Mouse (Mus musculus): ENCODE measurements around the gene Phtf2. TPM values are rescaled to one million over a fixed set of nuclear protein-coding genes. Genes with fewer than 3 reads are reported as not detected.
"Not testable (repeated sequence)": the region's sequence is repeated elsewhere in the genome, so short reads cannot be mapped to it uniquely, and the experiment has no call there.

Phtf2 gene
- polyA plus RNA-seq, 1 experiment: 14.1 TPM

GRCm38 (mm10) chr5:20751696-20752095 is 130.2 kb downstream of the Phtf2 start:
- Histone ChIP-seq H3K27ac (ENCODE audit: insufficient read depth, low read depth, low read length) (no peak overlapping the region), H3K4me1 (ENCODE audit: control insufficient read depth, insufficient read depth, low read length) (peaks cover 10% of the 10 kb centered on the region), H3K4me3 (ENCODE audit: insufficient read depth, low read length) (no peak overlapping the region)
- TF ChIP-seq POLR2A (IDR thresholded peaks at IDR 0.05; ENCODE audit: borderline replicate concordance, low read depth, low read length): no peak
- no peak for TF ChIP-seq CTCF (IDR thresholded peaks at IDR 0.05; ENCODE audit: low read depth, low read length)

DNA sequence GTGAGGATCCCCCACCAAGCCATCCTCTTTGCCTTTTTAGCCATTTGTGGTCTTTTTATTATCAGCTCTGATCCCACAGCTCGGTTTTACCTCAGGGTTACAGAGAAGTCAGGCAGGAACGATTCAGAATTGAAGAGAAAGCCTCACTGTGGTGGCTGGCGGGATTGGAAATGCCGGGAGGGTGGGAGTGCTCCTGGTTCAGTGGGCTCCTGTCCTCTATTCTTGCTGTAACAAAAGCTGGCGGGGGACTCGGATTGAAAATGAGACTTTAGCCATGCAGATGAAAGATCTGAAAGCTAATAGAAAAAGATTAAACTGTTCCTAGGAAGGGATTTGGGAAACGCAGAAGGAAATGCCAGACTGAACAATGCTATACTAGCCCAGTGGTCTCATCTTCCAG is 130.9 kb downstream of the Phtf2 start:
- Histone ChIP-seq H3K4me1 (ENCODE audit: control insufficient read depth, insufficient read depth, low read length) (peaks cover 10% of the 10 kb centered on the region), H3K27ac (ENCODE audit: insufficient read depth, low read depth, low read length) (no peak overlapping the region), H3K4me3 (ENCODE audit: insufficient read depth, low read length) (no peak overlapping the region)
- no peak for TF ChIP-seq POLR2A (IDR thresholded peaks at IDR 0.05; ENCODE audit: borderline replicate concordance, low read depth, low read length)
- TF ChIP-seq CTCF (IDR thresholded peaks at IDR 0.05; ENCODE audit: low read depth, low read length): no peak

DNA sequence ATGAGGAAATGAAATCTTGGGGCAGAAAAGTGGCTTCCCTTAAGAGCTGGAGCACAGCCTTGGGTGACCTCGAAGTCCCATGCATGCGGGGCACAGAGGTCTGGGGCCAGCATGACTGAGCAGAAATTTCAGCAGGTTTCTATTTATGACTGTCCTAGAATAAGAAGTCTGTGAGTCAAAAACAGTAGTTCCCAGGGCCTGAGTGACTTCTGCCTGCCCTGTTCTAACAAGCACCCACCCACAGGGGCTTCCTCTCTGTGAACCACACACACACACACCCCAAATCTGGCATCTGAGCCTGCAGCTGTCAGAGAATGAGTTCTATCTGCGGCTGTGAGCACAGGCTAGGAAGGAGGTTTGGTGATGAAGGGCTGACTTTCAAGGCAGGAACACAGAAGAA is 132.4 kb downstream of the Phtf2 start:
- Histone ChIP-seq H3K4me1 (ENCODE audit: control insufficient read depth, insufficient read depth, low read length) (peaks cover 10% of the 10 kb centered on the region), H3K27ac (ENCODE audit: insufficient read depth, low read depth, low read length) (0 out of 2 replicates have a peak overlapping the region, but pooled peaks have one; percentile 17), H3K4me3 (ENCODE audit: insufficient read depth, low read length) (no peak overlapping the region)
- TF ChIP-seq POLR2A (IDR thresholded peaks at IDR 0.05; ENCODE audit: borderline replicate concordance, low read depth, low read length) (no peak), CTCF (IDR thresholded peaks at IDR 0.05; ENCODE audit: low read depth, low read length) (no peak)

DNA sequence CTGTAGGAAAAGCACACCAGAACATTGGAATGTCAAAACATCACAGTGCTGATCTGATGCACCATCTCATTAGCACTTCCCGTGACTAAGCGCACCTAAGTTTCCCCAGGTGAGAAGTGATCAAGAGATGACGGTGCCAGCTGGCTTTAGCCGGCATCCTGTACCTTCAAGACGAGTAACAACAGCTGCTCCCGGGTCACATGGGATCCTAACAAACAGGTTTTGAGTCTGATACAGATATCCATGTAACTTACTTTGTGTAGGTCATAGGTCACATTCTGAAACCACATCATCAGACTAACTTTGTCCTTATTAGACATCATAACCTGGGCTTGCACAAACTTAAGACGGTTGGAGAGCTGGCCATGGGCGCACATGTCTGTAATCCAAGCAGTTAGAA is 133.1 kb downstream of the Phtf2 start:
- H3K27ac ChIP-seq (ENCODE audit: insufficient read depth, low read depth, low read length): no peak overlapping the region
- TF ChIP-seq CTCF (IDR thresholded peaks at IDR 0.05; ENCODE audit: low read depth, low read length): no peak
- no peak for TF ChIP-seq POLR2A (IDR thresholded peaks at IDR 0.05; ENCODE audit: borderline replicate concordance, low read depth, low read length)
- H3K4me1 ChIP-seq (ENCODE audit: control insufficient read depth, insufficient read depth, low read length): peaks cover 10% of the 10 kb centered on the region
- no peak overlapping the region for H3K4me3 ChIP-seq (ENCODE audit: insufficient read depth, low read length)

DNA sequence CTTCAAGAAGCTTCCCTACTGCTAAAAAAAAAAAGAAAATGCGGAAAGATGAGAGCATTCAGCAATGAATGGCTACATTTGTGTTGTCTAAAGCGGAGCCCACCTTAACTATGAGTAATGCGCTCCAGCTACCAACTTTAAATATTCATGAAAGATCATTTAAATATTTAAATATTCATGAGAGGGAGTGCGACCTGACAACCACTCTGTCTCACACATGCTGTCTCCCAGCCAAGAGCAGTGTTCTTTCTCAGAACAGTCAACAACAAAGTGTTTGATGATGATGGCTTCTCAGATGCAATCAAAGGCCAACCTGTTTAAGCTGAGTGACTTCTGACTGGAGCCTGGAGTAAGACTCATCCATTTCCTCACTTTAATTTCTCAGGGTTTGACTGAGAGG is 133.8 kb downstream of the Phtf2 start:
- Histone ChIP-seq H3K4me1 (ENCODE audit: control insufficient read depth, insufficient read depth, low read length) (peaks cover 10% of the 10 kb centered on the region), H3K27ac (ENCODE audit: insufficient read depth, low read depth, low read length) (no peak overlapping the region), H3K4me3 (ENCODE audit: insufficient read depth, low read length) (no peak overlapping the region)
- TF ChIP-seq CTCF (IDR thresholded peaks at IDR 0.05; ENCODE audit: low read depth, low read length) (no peak), POLR2A (IDR thresholded peaks at IDR 0.05; ENCODE audit: borderline replicate concordance, low read depth, low read length) (no peak)

DNA sequence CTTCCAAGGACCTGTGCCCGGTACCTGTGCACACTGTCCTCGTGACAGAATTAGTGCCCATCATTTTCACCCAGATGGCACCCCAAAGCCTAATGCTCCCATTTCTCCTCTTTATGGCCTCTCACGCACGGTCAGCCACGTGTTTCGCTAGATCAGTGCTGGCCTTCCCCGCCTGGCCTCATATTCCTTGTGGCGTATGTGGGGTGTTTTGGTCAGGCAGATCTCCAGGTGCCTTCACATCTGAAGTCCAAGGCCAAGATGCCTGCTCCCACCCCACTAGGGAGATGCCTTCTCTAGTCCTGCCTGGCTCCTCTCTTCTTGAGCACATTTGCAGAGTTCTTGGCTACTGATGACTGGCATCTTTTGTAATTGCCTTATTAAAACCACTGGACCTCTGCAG is 140.0 kb downstream of the Phtf2 start:
- Histone ChIP-seq H3K27ac (ENCODE audit: insufficient read depth, low read depth, low read length) (no peak overlapping the region), H3K4me3 (ENCODE audit: insufficient read depth, low read length) (no peak overlapping the region), H3K4me1 (ENCODE audit: control insufficient read depth, insufficient read depth, low read length) (no peaks in the 10 kb centered on the region)
- no peak for TF ChIP-seq POLR2A (IDR thresholded peaks at IDR 0.05; ENCODE audit: borderline replicate concordance, low read depth, low read length)
- TF ChIP-seq CTCF (IDR thresholded peaks at IDR 0.05; ENCODE audit: low read depth, low read length): no peak

GRCm38 (mm10) chr5:20741193-20741592 is 140.7 kb downstream of the Phtf2 start:
- Histone ChIP-seq H3K27ac (ENCODE audit: insufficient read depth, low read depth, low read length) (no peak overlapping the region), H3K4me3 (ENCODE audit: insufficient read depth, low read length) (no peak overlapping the region), H3K4me1 (ENCODE audit: control insufficient read depth, insufficient read depth, low read length) (no peaks in the 10 kb centered on the region)
- no peak for TF ChIP-seq CTCF (IDR thresholded peaks at IDR 0.05; ENCODE audit: low read depth, low read length)
- TF ChIP-seq POLR2A (IDR thresholded peaks at IDR 0.05; ENCODE audit: borderline replicate concordance, low read depth, low read length): no peak

- H3K27ac ChIP-seq (ENCODE audit: insufficient read depth, low read depth, low read length): no peak overlapping the region
- H3K4me3 ChIP-seq (ENCODE audit: insufficient read depth, low read length): no peak overlapping the region
- no peak for TF ChIP-seq POLR2A (IDR thresholded peaks at IDR 0.05; ENCODE audit: borderline replicate concordance, low read depth, low read length)
- TF ChIP-seq CTCF (IDR thresholded peaks at IDR 0.05; ENCODE audit: low read depth, low read length): no peak
- no peaks in the 10 kb centered on the region for H3K4me1 ChIP-seq (ENCODE audit: control insufficient read depth, insufficient read depth, low read length)
These were observed 143.1 kb downstream of the Phtf2 start for GRCm38 (mm10) chr5:20738795-20739194.

DNA sequence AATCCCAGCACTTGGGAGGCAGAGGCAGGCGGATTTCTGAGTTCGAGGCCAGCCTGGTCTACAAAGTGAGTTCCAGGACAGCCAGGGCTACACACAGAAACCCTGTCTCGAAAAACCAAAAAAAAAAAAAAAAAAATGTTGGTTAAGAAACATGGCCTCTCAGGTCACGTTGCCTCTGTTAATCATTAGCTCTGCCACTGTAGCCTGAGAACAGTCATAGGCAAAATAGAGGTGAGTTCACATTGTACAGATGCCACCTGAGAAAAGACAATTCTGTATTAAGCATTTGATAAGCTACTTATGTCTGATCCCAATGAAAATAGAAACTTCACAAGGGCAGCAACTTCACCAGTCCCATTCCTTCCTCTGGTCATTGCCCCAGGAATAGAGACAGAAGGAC is 158.7 kb downstream of the Phtf2 start:
- not testable (repeated sequence) for H3K4me1 ChIP-seq (ENCODE audit: control insufficient read depth, insufficient read depth, low read length)

GRCm38 (mm10) chr5:20720201-20720900 is 161.6 kb downstream of the Phtf2 start:
- H3K27ac ChIP-seq (ENCODE audit: insufficient read depth, low read depth, low read length): no peak overlapping the region
- no peaks in the 10 kb centered on the region for H3K4me1 ChIP-seq (ENCODE audit: control insufficient read depth, insufficient read depth, low read length)
- no peak overlapping the region for H3K4me3 ChIP-seq (ENCODE audit: insufficient read depth, low read length)
- TF ChIP-seq POLR2A (IDR thresholded peaks at IDR 0.05; ENCODE audit: borderline replicate concordance, low read depth, low read length): no peak
- TF ChIP-seq CTCF (IDR thresholded peaks at IDR 0.05; ENCODE audit: low read depth, low read length): no peak

More for the DNA sequence above, 158.7 kb downstream of the Phtf2 start:
- not testable (repeated sequence) for H3K4me3 ChIP-seq (ENCODE audit: insufficient read depth, low read length); H3K27ac ChIP-seq (ENCODE audit: insufficient read depth, low read depth, low read length)

DNA sequence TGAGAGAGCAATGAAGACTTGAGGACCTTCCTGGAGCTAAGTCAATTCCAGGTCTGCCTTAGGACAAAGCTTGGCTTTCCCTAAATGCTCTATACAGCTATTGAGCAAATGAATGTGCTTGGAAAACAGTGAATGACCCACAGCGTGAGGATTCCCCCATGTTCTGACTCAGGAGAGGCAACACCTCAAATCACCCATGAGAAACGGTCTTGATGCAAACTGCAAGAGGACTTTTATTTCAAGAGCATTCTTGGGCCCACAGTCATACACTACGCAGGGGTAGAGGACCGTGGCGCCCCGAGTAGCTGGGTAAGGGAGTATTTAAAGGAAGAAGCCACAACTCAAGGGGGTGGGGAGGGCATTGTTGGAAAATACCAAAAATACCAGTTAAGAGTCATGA is 165.9 kb downstream of the Phtf2 start:
- H3K4me1 ChIP-seq (ENCODE audit: control insufficient read depth, insufficient read depth, low read length); H3K27ac ChIP-seq (ENCODE audit: insufficient read depth, low read depth, low read length); H3K4me3 ChIP-seq (ENCODE audit: insufficient read depth, low read length): not testable (repeated sequence)

GRCm38 (mm10) chr5:20714619-20715018 is 167.3 kb downstream of the Phtf2 start:
- not testable (repeated sequence) for H3K4me1 ChIP-seq (ENCODE audit: control insufficient read depth, insufficient read depth, low read length); H3K27ac ChIP-seq (ENCODE audit: insufficient read depth, low read depth, low read length); H3K4me3 ChIP-seq (ENCODE audit: insufficient read depth, low read length)

DNA sequence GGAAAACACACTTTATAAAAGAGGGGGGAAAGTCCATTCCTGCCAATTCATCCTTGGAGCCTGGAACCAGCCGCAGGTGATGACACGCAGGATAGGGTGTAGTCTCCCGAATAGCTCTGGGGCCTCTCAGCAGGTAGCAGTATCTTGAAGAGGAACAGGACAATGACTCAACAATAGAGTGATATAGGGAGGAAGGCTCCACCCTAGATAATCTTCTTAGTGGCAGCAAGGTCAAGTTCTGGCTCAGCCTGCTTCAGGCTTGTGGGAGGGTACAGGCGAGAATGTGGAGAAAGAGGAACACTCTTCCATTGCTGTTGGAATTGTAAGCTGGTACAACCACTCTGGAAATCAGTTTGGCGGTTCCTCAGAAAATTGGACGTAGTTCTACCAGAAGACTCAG is 171.1 kb downstream of the Phtf2 start:
- H3K4me1 ChIP-seq (ENCODE audit: control insufficient read depth, insufficient read depth, low read length); H3K27ac ChIP-seq (ENCODE audit: insufficient read depth, low read depth, low read length); H3K4me3 ChIP-seq (ENCODE audit: insufficient read depth, low read length): not testable (repeated sequence)
